Mouse (Mus musculus) common myeloid progenitor, adult 5-6 weeks (primary cell): ENCODE data around the gene Dlx1. TPM values are rescaled to one million over a fixed set of nuclear protein-coding genes. Genes with fewer than 3 reads are reported as not detected.
A peak's percentile ranks its signal among the peaks of the same experiment; 100 is the strongest.

Experiments
- ATAC-seq: replicated peaks from 2 replicates; pipeline ENCODE4 v1.8.0; 2016; ENCODE audit warnings: low read depth, mild to moderate bottlenecking, moderate TSS enrichment, inconsistent platforms; ENCODE audit not compliant: poor library complexity, severe bottlenecking
- total RNA-seq: library from RNA; stranded (forward); fragments of 200-1000, 187-1606 nt; gene quantifications from 2 replicates; pipeline ENCODE4 v1.2.3, GENCODE M21; 2017

Dlx1 gene
- total RNA-seq, 1 experiment from 2014 or later = not detected

DNA sequence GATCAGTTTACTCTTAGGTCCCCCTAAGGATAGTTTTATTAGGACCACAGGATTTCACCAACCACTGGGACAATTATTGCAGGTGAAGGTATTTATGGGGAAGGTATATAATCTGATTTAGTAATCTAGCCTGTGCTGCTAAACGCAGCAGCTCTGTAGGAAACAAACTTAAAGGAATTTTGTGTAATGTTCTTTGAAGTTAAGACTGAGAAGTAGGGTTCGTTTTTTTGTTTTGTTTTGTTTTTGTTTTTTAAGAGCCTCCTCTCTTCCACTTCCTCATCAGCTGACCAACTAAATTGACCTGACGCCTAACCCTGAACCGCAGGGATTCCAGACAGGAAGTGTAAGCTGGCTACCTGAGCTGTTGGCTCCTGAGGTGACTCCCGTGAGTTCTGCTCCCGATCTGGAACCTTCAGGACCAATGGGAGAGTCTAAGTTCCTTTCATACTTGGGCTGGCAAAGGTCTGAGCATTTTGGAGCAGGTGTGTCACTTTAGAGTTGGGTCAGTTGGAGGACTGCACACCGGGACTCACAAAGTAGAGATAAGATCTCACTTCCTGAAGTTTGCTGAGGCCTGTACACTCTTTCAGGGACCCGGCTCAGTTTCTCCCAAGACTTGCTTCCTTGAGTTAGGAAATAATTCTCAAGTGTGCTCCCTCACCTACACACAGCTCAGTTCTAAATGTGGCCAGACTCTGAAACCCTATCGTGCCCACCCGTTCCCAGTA, 1.2 kb upstream of the Dlx1 start:
- no peak for ATAC-seq

DNA sequence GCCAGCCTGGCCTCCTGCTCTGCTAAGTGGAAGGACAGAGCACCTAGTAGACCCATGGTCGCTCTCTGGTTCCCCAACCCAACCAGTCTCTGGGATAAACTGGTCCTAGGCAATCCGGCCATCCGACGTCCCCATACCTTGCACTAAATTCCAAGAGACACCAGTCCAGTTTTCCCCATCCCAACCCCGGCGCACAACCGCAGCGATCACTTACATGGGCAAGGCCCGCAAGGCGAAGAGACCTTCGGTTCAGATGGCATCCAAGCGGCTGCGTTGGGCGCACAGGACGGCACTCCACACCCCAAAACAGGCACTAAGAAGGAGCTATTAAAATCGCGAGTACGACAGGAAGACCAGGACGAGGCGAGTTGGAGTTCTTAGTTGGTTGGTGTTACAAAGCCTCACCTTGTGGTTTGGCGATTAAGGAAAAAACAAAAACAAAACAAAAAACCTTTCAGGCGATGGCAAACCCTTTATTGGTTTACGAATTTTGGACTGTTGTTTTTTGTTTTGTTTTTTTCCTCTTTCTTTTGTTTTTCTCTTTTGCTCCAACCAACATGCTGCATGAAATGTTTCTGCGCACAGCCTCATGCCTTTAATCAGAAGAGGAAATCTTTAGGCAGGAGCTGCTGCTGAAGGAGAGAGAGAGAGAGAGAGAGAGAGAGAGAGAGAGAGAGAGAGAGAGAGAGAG, 445 bp upstream of the Dlx1 start:
- ATAC-seq = no peak

DNA sequence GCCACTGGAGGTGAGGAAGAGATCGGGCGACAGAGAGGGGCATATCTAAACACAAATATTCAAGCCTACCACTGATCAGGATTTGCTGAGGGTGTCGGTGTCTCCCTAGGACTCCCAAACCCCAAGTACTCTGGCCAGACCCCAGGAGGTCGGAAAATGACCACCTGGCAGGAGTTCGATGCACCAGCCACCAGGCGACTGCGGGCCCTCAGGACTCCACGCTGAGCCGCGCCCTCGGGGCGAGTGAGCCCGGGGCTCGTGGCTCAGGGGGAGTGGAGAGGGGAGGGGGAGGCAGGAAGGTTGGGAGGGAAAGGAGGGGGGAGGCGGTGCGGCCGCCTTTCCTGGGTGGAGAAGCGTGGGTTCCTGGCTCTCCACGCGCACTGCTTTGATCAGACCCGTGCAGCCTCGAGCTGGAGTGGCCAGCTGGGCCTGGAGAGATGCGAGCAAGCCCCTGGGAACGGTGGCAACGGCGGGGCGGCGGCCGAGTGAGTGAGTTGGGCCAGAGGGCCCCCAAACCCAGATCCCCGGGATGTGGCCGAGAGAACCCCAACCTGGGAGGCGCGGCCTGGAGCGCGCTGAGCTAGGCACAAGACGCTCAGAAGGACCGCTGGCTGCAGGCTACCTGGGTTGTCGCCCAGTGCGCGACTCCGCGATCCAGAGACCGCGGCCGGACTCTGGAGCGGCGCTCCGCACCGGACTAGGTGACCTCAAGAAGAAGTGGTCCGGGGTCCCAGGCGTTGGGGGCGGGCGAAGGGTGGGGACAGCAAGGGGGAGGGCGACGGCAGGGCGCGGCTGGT, 999 bp downstream of the Dlx1 start:
- ATAC-seq = no peak

DNA sequence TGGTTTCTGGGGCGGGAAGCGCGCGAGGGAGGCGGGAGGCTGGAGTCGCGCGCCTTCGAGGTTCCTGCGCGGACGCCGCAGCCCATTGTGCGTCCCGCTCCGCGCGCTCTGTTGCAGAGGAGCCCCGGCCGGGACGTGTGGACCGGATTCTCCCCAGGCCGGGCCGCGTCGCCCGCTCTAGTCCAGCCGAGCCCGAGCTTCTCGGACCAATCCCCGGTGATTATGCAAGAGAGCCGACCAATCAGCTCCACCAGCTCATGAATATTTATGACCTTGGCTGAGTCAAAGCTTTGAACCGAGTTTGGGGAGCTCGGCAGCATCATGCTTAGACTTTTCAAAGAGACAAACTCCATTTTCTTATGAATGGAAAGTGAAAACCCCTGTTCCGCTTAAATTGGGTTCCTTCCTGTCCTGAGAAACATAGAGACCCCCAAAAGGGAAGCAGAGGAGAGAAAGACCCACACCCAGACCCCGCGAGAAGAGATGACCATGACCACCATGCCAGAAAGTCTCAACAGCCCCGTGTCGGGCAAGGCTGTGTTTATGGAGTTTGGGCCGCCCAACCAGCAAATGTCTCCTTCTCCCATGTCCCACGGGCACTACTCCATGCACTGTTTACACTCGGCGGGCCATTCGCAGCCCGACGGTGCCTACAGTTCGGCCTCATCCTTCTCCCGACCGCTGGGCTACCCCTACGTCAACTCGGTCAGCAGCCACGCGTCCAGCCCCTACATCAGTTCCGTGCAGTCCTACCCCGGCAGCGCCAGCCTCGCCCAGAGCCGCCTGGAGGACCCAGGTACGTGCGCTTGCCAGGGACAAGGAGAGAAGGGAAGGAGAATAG, 1.8 kb downstream of the Dlx1 start:
- ATAC-seq = peak; percentile 73

DNA sequence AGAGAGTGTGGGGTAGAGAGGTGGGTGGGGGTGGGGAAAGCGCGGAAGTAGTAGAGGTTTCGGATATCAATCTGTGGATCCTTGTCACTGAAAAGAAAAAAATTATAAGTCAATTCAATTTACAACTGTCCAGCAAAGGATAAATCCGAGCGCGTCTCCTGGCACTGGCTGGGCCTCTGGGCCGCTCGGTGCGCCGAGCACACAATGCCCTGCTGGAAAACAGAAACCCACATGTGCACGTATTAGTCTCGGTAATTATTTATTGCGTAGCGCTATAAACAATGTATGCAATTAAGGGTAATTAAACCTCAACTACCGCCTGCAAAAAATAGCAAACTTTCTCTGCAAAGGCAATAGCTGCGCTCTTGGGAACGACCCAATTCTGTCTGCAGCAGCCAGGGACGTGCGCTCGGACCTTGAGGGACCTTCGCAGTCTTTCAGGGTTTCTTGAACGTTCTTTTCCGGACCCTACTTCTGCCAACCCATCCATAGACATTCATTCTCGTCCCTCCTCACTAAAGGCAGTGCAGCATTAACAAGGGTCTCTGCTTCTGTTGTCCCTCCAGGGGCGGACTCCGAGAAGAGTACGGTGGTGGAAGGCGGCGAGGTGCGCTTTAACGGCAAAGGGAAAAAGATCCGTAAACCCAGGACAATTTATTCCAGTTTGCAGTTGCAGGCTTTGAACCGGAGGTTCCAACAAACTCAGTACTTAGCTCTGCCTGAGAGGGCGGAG, 2.6 kb downstream of the Dlx1 start:
- no peak for ATAC-seq

- no peak for ATAC-seq
Measured at GRCm38 (mm10) chr2:71531124-71531590, 3.2 kb downstream of the Dlx1 start.

DNA sequence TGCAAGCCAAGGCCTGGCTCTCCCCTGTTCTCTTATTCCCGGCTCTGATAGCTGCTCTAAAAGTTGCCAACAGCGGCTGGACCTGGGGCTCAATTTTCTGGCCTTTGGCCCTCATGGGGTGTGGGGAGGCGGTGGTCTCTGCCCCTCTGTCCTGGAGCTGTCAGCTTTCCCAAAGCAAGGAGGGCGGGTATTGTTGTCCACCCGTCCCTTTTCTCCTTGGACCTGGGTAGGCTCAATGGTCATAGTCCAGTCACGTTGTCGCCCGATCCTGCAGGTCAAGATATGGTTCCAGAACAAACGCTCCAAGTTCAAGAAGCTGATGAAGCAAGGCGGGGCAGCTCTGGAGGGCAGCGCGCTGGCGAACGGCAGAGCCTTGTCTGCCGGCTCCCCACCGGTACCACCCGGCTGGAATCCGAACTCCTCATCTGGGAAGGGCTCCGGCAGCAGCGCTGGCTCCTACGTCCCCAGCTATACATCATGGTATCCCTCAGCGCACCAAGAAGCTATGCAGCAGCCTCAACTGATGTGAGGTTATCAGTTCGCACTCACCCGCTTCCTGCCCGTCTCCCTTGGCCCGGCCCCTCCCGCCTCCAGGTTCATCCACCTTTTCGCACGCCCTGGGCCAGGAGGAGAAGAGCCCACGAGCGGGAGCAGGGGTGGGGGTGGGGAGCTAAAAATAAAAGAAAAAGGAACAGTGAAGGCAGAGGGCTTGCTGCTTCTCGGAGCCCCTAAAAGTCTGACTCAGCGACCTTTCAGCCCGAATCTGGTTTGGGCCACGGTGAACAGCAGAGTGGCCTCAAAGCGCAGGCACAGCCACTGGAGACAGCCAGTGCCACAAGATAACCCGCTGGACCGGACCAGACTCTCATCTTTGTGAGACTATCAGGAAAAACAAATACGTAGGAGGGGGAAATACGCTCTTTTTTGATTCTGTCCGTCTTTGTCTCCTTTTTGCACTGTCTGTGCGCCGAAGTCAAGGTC, 4.4 kb downstream of the Dlx1 start:
- no peak for ATAC-seq

- ATAC-seq = no peak
Measured at GRCm38 (mm10) chr2:71533094-71533493, 5.2 kb downstream of the Dlx1 start.

DNA sequence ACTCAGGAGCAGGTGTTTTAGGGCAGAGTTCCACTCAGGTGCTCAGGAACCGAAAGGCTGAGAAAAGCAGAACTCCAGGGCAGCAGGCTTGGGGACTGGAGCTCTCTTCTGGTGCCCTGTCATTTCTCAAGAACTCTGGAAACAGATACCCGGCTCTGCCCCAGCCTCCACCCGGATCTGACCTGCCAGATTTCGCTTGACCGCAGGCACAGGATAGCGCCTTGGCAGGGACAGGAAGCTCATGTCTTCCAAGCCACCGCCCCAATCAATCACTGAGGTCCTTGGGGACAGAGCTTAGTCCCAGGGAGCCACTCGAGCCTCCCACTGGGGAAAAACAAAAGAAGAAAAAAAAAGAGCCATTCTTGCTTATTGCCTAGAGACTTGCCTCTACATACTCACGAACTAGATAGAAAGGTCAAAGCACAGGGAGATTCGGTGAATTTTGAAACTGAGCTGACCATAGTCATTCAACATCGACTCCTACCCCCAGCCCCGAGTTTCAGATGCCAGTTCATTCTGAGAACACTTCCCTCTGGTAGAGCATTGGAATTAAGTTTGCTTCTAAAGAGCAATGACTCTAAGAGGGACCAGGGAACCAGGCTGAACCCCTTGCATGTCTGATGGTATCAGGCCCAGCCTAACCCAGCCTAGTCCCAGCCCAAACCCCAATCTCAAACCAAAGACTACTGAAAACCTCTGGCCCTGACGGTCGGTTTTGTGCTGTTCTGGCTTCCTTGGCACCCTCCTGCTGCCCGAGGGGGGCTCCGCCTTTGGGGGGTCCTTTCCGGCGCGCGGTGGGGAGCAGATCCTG, 6.5 kb downstream of the Dlx1 start:
- ATAC-seq = peak; percentile 26; the same call in 1 of the 2 replicates

- no peak for ATAC-seq
Measured at GRCm38 (mm10) chr2:71540611-71541417, 12.9 kb downstream of the Dlx1 start.

GRCm38 (mm10) chr2:71541418-71542226, 13.7 kb downstream of the Dlx1 start:
- ATAC-seq = no peak

- ATAC-seq = no peak
Measured at GRCm38 (mm10) chr2:71542227-71542815, 14.4 kb downstream of the Dlx1 start.

GRCm38 (mm10) chr2:71542816-71543301, 14.9 kb downstream of the Dlx1 start:
- ATAC-seq = no peak

- ATAC-seq = no peak
Measured at GRCm38 (mm10) chr2:71543531-71543930, 15.6 kb downstream of the Dlx1 start.

- no peak for ATAC-seq
Measured at GRCm38 (mm10) chr2:71543948-71544347, 16.0 kb downstream of the Dlx1 start.
